Mouse (Mus musculus) E14TG2a.4 (cell line): Measurements from ENCODE around the gene Rere.

Experiments
- CTCF ChIP-seq: conservative IDR thresholded peaks from 2 replicates; pipeline ENCODE4 v1.5.1; 2014; ENCODE audit warnings: low read length
- NANOG ChIP-seq: IDR thresholded peaks from 2 replicates; pipeline ENCODE4 v1.6.1; 2014; ENCODE audit warnings: borderline replicate concordance, low read length, mixed read lengths
- POU5F1 ChIP-seq: IDR thresholded peaks from 2 replicates; pipeline ENCODE4 v1.6.1; 2014; ENCODE audit warnings: low read length, borderline replicate concordance

- no peak for TF ChIP-seq CTCF
- TF ChIP-seq POU5F1, result no peak
- TF ChIP-seq NANOG, result no peak
Observed at GRCm38 (mm10) chr4:150613715-150614114, 332.3 kb downstream of the Rere start.
